Mouse (Mus musculus): ENCODE data around the gene Olfr727. TPM values are rescaled to one million over a fixed set of nuclear protein-coding genes. Genes with fewer than 3 reads are reported as not detected.

Gene Olfr727
- polyA plus RNA-seq (2012; fragmentation: generic; extraction: Trizol), result not detected

GRCm38 (mm10) chr14:50122886-50123285 is at the start of gene Olfr727:
Gene Olfr727, plus strand, starts transcription at chr14:50123186.

GRCm38 (mm10) chr14:50090853-50091252 is 32.1 kb upstream of the Olfr727 start, which contains the start of gene Olfr726:
Gene Olfr726, minus strand, starts transcription at chr14:50090953.

GRCm38 (mm10) chr14:50142580-50142979 is 19.6 kb downstream of the Olfr727 start, which contains the start of gene Olfr728:
Gene Olfr728, minus strand, starts transcription at chr14:50142680.

DNA sequence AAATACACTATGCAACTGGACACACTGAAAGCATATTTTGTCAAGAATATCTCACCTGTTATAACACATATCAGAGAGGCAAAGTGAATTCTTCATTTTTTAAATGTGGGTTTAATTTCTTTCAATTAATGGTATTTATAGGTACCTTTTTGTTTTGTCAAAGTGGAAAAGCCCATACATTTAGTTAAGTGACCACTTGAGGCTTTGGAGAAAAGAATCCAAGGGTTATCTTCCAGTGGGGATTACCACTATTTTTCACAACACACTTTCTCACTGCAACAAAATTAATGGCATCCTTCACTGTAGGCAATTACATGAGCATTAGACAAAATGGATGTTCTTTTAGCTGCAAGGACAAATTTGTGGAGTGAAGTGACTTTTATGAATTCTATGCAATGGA is 29.8 kb downstream of the Olfr727 start, which contains the start of gene Olfr729:
Gene Olfr729 (minus strand): TSS at position 101 of the 400 bp plus-strand sequence.

Other genes starting within 250 kb of the Olfr727 start
- not detected for gene Olfr722, start 221.2 kb upstream of the Olfr727 start, polyA plus RNA-seq (2012; fragmentation: generic; extraction: Trizol)
- not detected for gene Olfr723, start 191.4 kb upstream of the Olfr727 start, polyA plus RNA-seq (2012; fragmentation: generic; extraction: Trizol)
- not detected for gene Olfr724, start 159.9 kb upstream of the Olfr727 start, polyA plus RNA-seq (2012; fragmentation: generic; extraction: Trizol)
- not detected for gene Olfr725, start 82.8 kb upstream of the Olfr727 start, polyA plus RNA-seq (2012; fragmentation: generic; extraction: Trizol)
- not detected for gene Olfr726, start 32.2 kb upstream of the Olfr727 start, polyA plus RNA-seq (2012; fragmentation: generic; extraction: Trizol)
- not detected for gene Olfr728, start 19.5 kb downstream of the Olfr727 start, polyA plus RNA-seq (2012; fragmentation: generic; extraction: Trizol)
- not detected for gene Olfr729, start 29.7 kb downstream of the Olfr727 start, polyA plus RNA-seq (2012; fragmentation: generic; extraction: Trizol)
- gene Olfr730, start 65.0 kb downstream of the Olfr727 start, polyA plus RNA-seq (2012; fragmentation: generic; extraction: Trizol), result not detected
- gene Olfr731, start 118.7 kb downstream of the Olfr727 start, polyA plus RNA-seq (2012; fragmentation: generic; extraction: Trizol), result not detected
- gene Olfr732, start 161.0 kb downstream of the Olfr727 start, polyA plus RNA-seq (2012; fragmentation: generic; extraction: Trizol), result not detected
- gene Olfr733, start 178.3 kb downstream of the Olfr727 start, polyA plus RNA-seq (2012; fragmentation: generic; extraction: Trizol), result not detected
- gene Olfr734, start 203.6 kb downstream of the Olfr727 start, polyA plus RNA-seq (2012; fragmentation: generic; extraction: Trizol), result not detected
- gene Olfr735, start 225.7 kb downstream of the Olfr727 start, polyA plus RNA-seq (2012; fragmentation: generic; extraction: Trizol), result not detected
- gene Tlr11, start 234.7 kb downstream of the Olfr727 start, polyA plus RNA-seq (2012; fragmentation: generic; extraction: Trizol), result not detected

Data from C3H10T1/2 (cell line).